In the genomic region with DNA sequence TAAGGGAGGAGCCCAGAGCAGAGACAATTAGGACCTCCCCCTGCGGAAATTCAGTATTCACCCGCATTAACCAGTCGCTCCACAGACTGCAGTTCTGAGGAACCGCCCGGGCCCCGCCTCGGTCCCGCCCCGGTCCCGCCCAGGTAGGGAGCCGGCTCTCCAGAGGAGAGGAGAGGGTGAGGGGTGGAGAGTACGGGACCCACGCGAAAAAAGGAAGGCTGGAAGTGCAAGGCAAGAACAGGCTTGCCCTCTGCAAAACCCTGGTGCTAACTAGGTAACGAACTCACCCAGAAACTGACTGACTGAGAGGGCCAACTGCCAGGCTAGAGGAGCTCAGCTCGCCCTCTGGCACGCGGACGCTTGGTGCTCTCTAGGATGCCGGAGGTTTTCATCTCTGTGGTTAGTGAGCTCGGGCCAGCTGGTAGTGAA, we compare ENCODE assay signal across 8 mouse cellular contexts. TPM values are rescaled to one million over a fixed set of nuclear protein-coding genes. Genes with fewer than 3 reads are reported as not detected.
DNase-seq lines count a peak whose midpoint lies in the region; ATAC-seq and TF ChIP-seq lines count a peak whose summit lies in the region.

No protein-coding gene starts in this region.

- H3K4me3 ChIP-seq in cortical plate, adult 2 months (ENCODE audit: insufficient read depth, low read length) = peak overlapping the region; percentile 90

- TF ChIP-seq CTCF in cortical plate, adult 2 months (IDR thresholded peaks at IDR 0.05; ENCODE audit: extremely low read depth, insufficient read depth, low read length) = no peak

- TF ChIP-seq POLR2A in cortical plate, adult 2 months (IDR thresholded peaks at IDR 0.05; ENCODE audit: extremely low read depth, insufficient read depth, low read length) = peak; percentile 58; the same call in 1 of the 2 replicates

- peak overlapping the region; percentile 71 for H3K27ac ChIP-seq in cortical plate, adult 2 months (ENCODE audit: insufficient read depth, low read length)

- no peaks in the 10 kb centered on the region; the same call in 1 of the 2 replicates for H3K4me1 ChIP-seq in cortical plate, adult 2 months (ENCODE audit: control insufficient read depth, insufficient read depth, low read length)

- peak; percentile 51 to 59 for DNase-seq in gastrocnemius, adult 8-10 months (ENCODE audit: low spot score in 2 of 2)
- DNase-seq in induced T-regulatory cell, adult 2 months (ENCODE audit: low read depth) = peak; percentile 92
- peak; percentile 32 to 69 for DNase-seq in left cerebral cortex, adult 9 months (ENCODE audit: low spot score in 2 of 2)
- peak; percentile 60 for DNase-seq in right cerebral cortex, postnatal 14 days
- DNase-seq in urinary bladder, postnatal 36 days (ENCODE audit: low spot score in 2 of 2) = peak; percentile 72 to 83

- peak; percentile 98 for ATAC-seq in activated CD4-positive, CD25-positive, alpha-beta regulatory T cell, adult 4 months
- ATAC-seq in megakaryocyte progenitor cell, adult 5-6 weeks (replicated peaks; ENCODE audit: poor library complexity) = peak; percentile 99

RNA-seq across cellular contexts. Expression of a gene that starts 5.0 kb away (rescaled TPM):
- polyA plus RNA-seq in activated CD4-positive, CD25-positive, alpha-beta regulatory T cell, adult 4 months (2017; shearing (Covaris generic)) = 10 to 100 TPM in 1 of 2 experiments, 1 to 10 TPM in 1; 2.5 to 45.3 TPM
- 33.2 and 43.7 TPM in 2 replicates for polyA plus RNA-seq in cortical plate, adult 2 months (2012; rRNA removed)
- 100 to 1,000 TPM in 1 of 4 experiments, 10 to 100 TPM in 3; 74.4 to 112 (median 87.3) TPM for total RNA-seq in gastrocnemius, adult 8-10 months (2022)
- total RNA-seq in megakaryocyte progenitor cell, adult 5-6 weeks (2015) = 7.1 and 8.8 TPM in 2 replicates
- 2.2 and 7.0 TPM in 2 replicates for total RNA-seq in megakaryocyte progenitor cell, adult 5-6 weeks (2017)

RNA-seq across cellular contexts. Expression of a gene that starts 11.2 kb away (rescaled TPM):
- polyA plus RNA-seq in activated CD4-positive, CD25-positive, alpha-beta regulatory T cell, adult 4 months (2017; shearing (Covaris generic)) = under 1 TPM in 1 of 2 experiments, not detected in 1; 0.50 TPM
- 1.9 and 2.3 TPM in 2 replicates for polyA plus RNA-seq in cortical plate, adult 2 months (2012; rRNA removed)
- 10 to 100 TPM; 20.3 to 26.8 (median 22.2) TPM for total RNA-seq in gastrocnemius, adult 8-10 months (2022)
- total RNA-seq in megakaryocyte progenitor cell, adult 5-6 weeks (2015) = 0.20 and 0.27 TPM in 2 replicates
- 0.12 and 0.14 TPM in 2 replicates for total RNA-seq in megakaryocyte progenitor cell, adult 5-6 weeks (2017)

RNA-seq across cellular contexts. Expression of a gene that starts 24.7 kb away (rescaled TPM):
- 10 to 100 TPM in 1 of 2 experiments, 1 to 10 TPM in 1; 5.0 to 10.1 TPM for polyA plus RNA-seq in activated CD4-positive, CD25-positive, alpha-beta regulatory T cell, adult 4 months (2017; shearing (Covaris generic))
- 6.7 and 7.0 TPM in 2 replicates for polyA plus RNA-seq in cortical plate, adult 2 months (2012; rRNA removed)
- total RNA-seq in gastrocnemius, adult 8-10 months (2022) = 1 to 10 TPM; 4.6 to 9.3 (median 7.2) TPM
- total RNA-seq in megakaryocyte progenitor cell, adult 5-6 weeks (2015) = 8.4 and 13.7 TPM in 2 replicates
- total RNA-seq in megakaryocyte progenitor cell, adult 5-6 weeks (2017) = 7.7 and 9.8 TPM in 2 replicates

RNA-seq across cellular contexts. Expression of a gene that starts 27.0 kb away (rescaled TPM):
- polyA plus RNA-seq in activated CD4-positive, CD25-positive, alpha-beta regulatory T cell, adult 4 months (2017; shearing (Covaris generic)) = not detected
- not detected in 2 replicates for polyA plus RNA-seq in cortical plate, adult 2 months (2012; rRNA removed)
- not detected for total RNA-seq in gastrocnemius, adult 8-10 months (2022)
- total RNA-seq in megakaryocyte progenitor cell, adult 5-6 weeks (2015) = not detected in 2 replicates
- total RNA-seq in megakaryocyte progenitor cell, adult 5-6 weeks (2017) = not detected in 2 replicates

RNA-seq across cellular contexts. Expression of a gene that starts 27.5 kb away (rescaled TPM):
- polyA plus RNA-seq in activated CD4-positive, CD25-positive, alpha-beta regulatory T cell, adult 4 months (2017; shearing (Covaris generic)) = not detected
- 3.8 and 4.1 TPM in 2 replicates for polyA plus RNA-seq in cortical plate, adult 2 months (2012; rRNA removed)
- total RNA-seq in gastrocnemius, adult 8-10 months (2022) = 1 to 10 TPM in 1 of 4 experiments, under 1 TPM in 3; 0.27 to 1.1 (median 0.43) TPM
- 0.49 and 0.79 TPM in 2 replicates for total RNA-seq in megakaryocyte progenitor cell, adult 5-6 weeks (2015)
- total RNA-seq in megakaryocyte progenitor cell, adult 5-6 weeks (2017) = 0.14 and 0.71 TPM in 2 replicates

Comparison
In these comparisons a context has a peak if more than half of its experiments do, and no peak if none do; other contexts are left out.
1. Peak in every context shown above with its lines: DNase-seq, ATAC-seq, H3K4me3 ChIP-seq and H3K27ac ChIP-seq.
2. RNA of a gene that starts 5.0 kb away (total RNA-seq): 74.4 to 112 TPM in gastrocnemius, adult 8-10 months; 2.2 to 8.8 TPM in megakaryocyte progenitor cell, adult 5-6 weeks; every median in the first group is over 4 times any median in the second.
3. RNA of a gene that starts 11.2 kb away (total RNA-seq): 20.3 to 26.8 TPM in gastrocnemius, adult 8-10 months; 0.12 to 0.27 TPM in megakaryocyte progenitor cell, adult 5-6 weeks; every median in the first group is over 10 times any median in the second.